In genomic region chr11:90269398-90270123, GRCm38 (mm10) we compare ENCODE assay signal across 11 mouse cellular contexts. TPM values are rescaled to one million over a fixed set of nuclear protein-coding genes. Genes with fewer than 3 reads are reported as not detected.
DNase-seq lines count a peak whose midpoint lies in the region; ATAC-seq and TF ChIP-seq lines count a peak whose summit lies in the region.
"Had no signal": no experiment of that assay in that cellular context is flagged by ENCODE, and none has a peak within 500 bp of the region (broad histone marks: within the 10 kb centered on the region; RNA-seq: fewer than 3 reads in every experiment).

No protein-coding gene starts in this region.

- DNase-seq in embryonic facial prominence, embryonic 11.5 days (ENCODE audit: low spot score): peak; percentile 48
- DNase-seq in embryonic facial prominence, embryonic 10.5 days (ENCODE audit: low spot score): no peak
- no peak for DNase-seq in neural tube, embryonic 10.5 days (ENCODE audit: extremely low spot score, low spot score)
- DNase-seq in thymus, adult 2 months: no peak
- DNase-seq: right cerebral cortex, postnatal 14 days had no signal

- no peak overlapping the region for H3K4me2 ChIP-seq in embryonic facial prominence, embryonic 11.5 days (ENCODE audit: low read depth, low read length)
- H3K4me2 ChIP-seq in neural tube, embryonic 13.5 days: peak overlapping the region; percentile 7; the same call in 1 of the 2 replicates
- H3K4me2 ChIP-seq in kidney, embryonic 14.5 days (replicated peaks; ENCODE audit: low read depth, low read length): no peak overlapping the region
- no peak overlapping the region for H3K4me2 ChIP-seq in stomach, embryonic 16.5 days (ENCODE audit: low read depth, low read length)
- H3K4me2 ChIP-seq: heart, embryonic 15.5 days had no signal

- peaks cover 3% of the 10 kb centered on the region for H3K36me3 ChIP-seq in embryonic facial prominence, embryonic 11.5 days (replicated peaks; ENCODE audit: control insufficient read depth, insufficient read depth, low read depth, low read length)
- peaks cover 87% of the 10 kb centered on the region for H3K36me3 ChIP-seq in embryonic facial prominence, embryonic 10.5 days (replicated peaks)
- peaks cover 67% of the 10 kb centered on the region for H3K36me3 ChIP-seq in neural tube, embryonic 13.5 days
- peaks cover 28% of the 10 kb centered on the region; the same call in 1 of the 2 replicates for H3K36me3 ChIP-seq in kidney, embryonic 14.5 days (ENCODE audit: control insufficient read depth, insufficient read depth, low read length)
- H3K36me3 ChIP-seq in stomach, embryonic 16.5 days (ENCODE audit: control insufficient read depth, insufficient read depth, low read length): no peaks in the 10 kb centered on the region
- H3K36me3 ChIP-seq in thymus, adult 2 months (ENCODE audit: control insufficient read depth, insufficient read depth, low read length): peaks cover 41% of the 10 kb centered on the region

- no peaks in the 10 kb centered on the region for H3K27me3 ChIP-seq in embryonic facial prominence, embryonic 11.5 days (ENCODE audit: control insufficient read depth, insufficient read depth, low read length)
- H3K27me3 ChIP-seq in embryonic facial prominence, embryonic 10.5 days (replicated peaks; ENCODE audit: low read depth, poor library complexity, severe bottlenecking): no peaks in the 10 kb centered on the region
- no peaks in the 10 kb centered on the region for H3K27me3 ChIP-seq in neural tube, embryonic 13.5 days
- no peaks in the 10 kb centered on the region for H3K27me3 ChIP-seq in kidney, embryonic 14.5 days (ENCODE audit: control insufficient read depth, insufficient read depth, low read length)
- H3K27me3 ChIP-seq in stomach, embryonic 16.5 days (ENCODE audit: control insufficient read depth, insufficient read depth, low read length): no peaks in the 10 kb centered on the region
- no peaks in the 10 kb centered on the region for H3K27me3 ChIP-seq in thymus, adult 2 months (ENCODE audit: control insufficient read depth, insufficient read depth, low read length)
- H3K27me3 ChIP-seq: heart, embryonic 15.5 days had no signal

- TF ChIP-seq POLR2A in thymus, adult 2 months (IDR thresholded peaks at IDR 0.05; ENCODE audit: control insufficient read depth, extremely low read depth, insufficient read depth, low read length, poor library complexity): no peak

- no peaks in the 10 kb centered on the region for H3K9me3 ChIP-seq in embryonic facial prominence, embryonic 11.5 days (replicated peaks; ENCODE audit: control insufficient read depth, low read length)
- no peaks in the 10 kb centered on the region for H3K9me3 ChIP-seq in embryonic facial prominence, embryonic 10.5 days
- H3K9me3 ChIP-seq in neural tube, embryonic 13.5 days: no peaks in the 10 kb centered on the region
- no peaks in the 10 kb centered on the region for H3K9me3 ChIP-seq in kidney, embryonic 14.5 days (ENCODE audit: control insufficient read depth, low read length)
- H3K9me3 ChIP-seq in stomach, embryonic 16.5 days (replicated peaks; ENCODE audit: control insufficient read depth, low read length): no peaks in the 10 kb centered on the region
- H3K9me3 ChIP-seq: heart, embryonic 15.5 days had no signal

- no peak overlapping the region for H3K4me3 ChIP-seq in embryonic facial prominence, embryonic 11.5 days (ENCODE audit: low read depth, low read length)
- H3K4me3 ChIP-seq in embryonic facial prominence, embryonic 10.5 days: no peak overlapping the region
- no peak overlapping the region for H3K4me3 ChIP-seq in neural tube, embryonic 13.5 days
- no peak overlapping the region for H3K4me3 ChIP-seq in kidney, embryonic 14.5 days (ENCODE audit: low read length)
- H3K4me3 ChIP-seq in stomach, embryonic 16.5 days (replicated peaks; ENCODE audit: low read length): no peak overlapping the region
- no peak overlapping the region for H3K4me3 ChIP-seq in thymus, adult 2 months (ENCODE audit: control insufficient read depth, insufficient read depth, low read length)
- H3K4me3 ChIP-seq: erythroblast, embryonic 14.5 days; heart, embryonic 15.5 days had no signal

- no peak overlapping the region for H3K27ac ChIP-seq in embryonic facial prominence, embryonic 11.5 days (replicated peaks; ENCODE audit: low read depth, low read length)
- no peak overlapping the region for H3K27ac ChIP-seq in embryonic facial prominence, embryonic 10.5 days (replicated peaks)
- H3K27ac ChIP-seq in neural tube, embryonic 13.5 days (replicated peaks): peak overlapping the region; percentile 28; the same call in 1 of the 2 replicates
- H3K27ac ChIP-seq in kidney, embryonic 14.5 days (ENCODE audit: low read depth, low read length): peak overlapping the region; percentile 37; the same call in 1 of the 2 replicates
- H3K27ac ChIP-seq in stomach, embryonic 16.5 days (ENCODE audit: low read length): no peak overlapping the region
- no peak overlapping the region for H3K27ac ChIP-seq in thymus, adult 2 months (ENCODE audit: control insufficient read depth, insufficient read depth, low read length)
- H3K27ac ChIP-seq: heart, embryonic 15.5 days had no signal

- WGBS in embryonic facial prominence, embryonic 11.5 days: 43% methylated on average over 18 of the region's 18 CpGs
- 44% methylated on average over 18 of the region's 18 CpGs for whole genome bisulfite sequencing in embryonic facial prominence, embryonic 10.5 days
- WGBS in neural tube, embryonic 13.5 days: 37% methylated on average over 18 of the region's 18 CpGs
- 37% methylated on average over 18 of the region's 18 CpGs for WGBS in kidney, embryonic 14.5 days
- WGBS in stomach, embryonic 16.5 days: 68% methylated on average over 18 of the region's 18 CpGs
- WGBS in thymus, adult 2 months: 95% methylated on average over 18 of the region's 18 CpGs

- no peak overlapping the region for H3K9ac ChIP-seq in embryonic facial prominence, embryonic 11.5 days (replicated peaks; ENCODE audit: low read length)
- H3K9ac ChIP-seq in neural tube, embryonic 13.5 days: no peak overlapping the region
- no peak overlapping the region for H3K9ac ChIP-seq in kidney, embryonic 14.5 days (ENCODE audit: low read depth, low read length)
- H3K9ac ChIP-seq in stomach, embryonic 16.5 days (ENCODE audit: low read length): no peak overlapping the region
- H3K9ac ChIP-seq: heart, embryonic 15.5 days had no signal

- H3K4me1 ChIP-seq in embryonic facial prominence, embryonic 11.5 days (ENCODE audit: control insufficient read depth, insufficient read depth, low read length): no peaks in the 10 kb centered on the region
- peaks cover 20% of the 10 kb centered on the region for H3K4me1 ChIP-seq in embryonic facial prominence, embryonic 10.5 days
- peaks cover 15% of the 10 kb centered on the region for H3K4me1 ChIP-seq in neural tube, embryonic 13.5 days (replicated peaks)
- peaks cover 11% of the 10 kb centered on the region for H3K4me1 ChIP-seq in kidney, embryonic 14.5 days (ENCODE audit: control insufficient read depth, insufficient read depth, low read length)
- no peaks in the 10 kb centered on the region for H3K4me1 ChIP-seq in stomach, embryonic 16.5 days (ENCODE audit: control insufficient read depth, insufficient read depth, low read length)
- H3K4me1 ChIP-seq in thymus, adult 2 months (replicated peaks; ENCODE audit: control insufficient read depth, insufficient read depth, low read length): peaks cover under 1% of the 10 kb centered on the region; the same call in 1 of the 2 replicates

- no peak for TF ChIP-seq CTCF in thymus, adult 2 months (IDR thresholded peaks at IDR 0.05; ENCODE audit: borderline replicate concordance, control insufficient read depth, extremely low read depth, insufficient read depth, low read length, poor library complexity)

- peak; percentile 44; the same call in 1 of the 2 replicates for ATAC-seq in embryonic facial prominence, embryonic 11.5 days (replicated peaks; ENCODE audit: insufficient number of reproducible peaks, low FRiP score, low TSS enrichment, low read depth)
- 0 out of 2 replicates have a peak, but pooled peaks have one; percentile 47 for ATAC-seq in neural tube, embryonic 13.5 days (ENCODE audit: low read depth)
- ATAC-seq in kidney, embryonic 14.5 days (ENCODE audit: low FRiP score, low TSS enrichment): peak; percentile 80
- peak; percentile 59 for ATAC-seq in stomach, embryonic 16.5 days (ENCODE audit: insufficient read depth, low FRiP score)
- ATAC-seq in CD4-positive, CD25-positive, alpha-beta regulatory T cell, adult 4 months: no peak

RNA-seq across cellular contexts. Expression of gene Mmd, which starts 20.3 kb away (rescaled TPM):
- 45.2 and 46.3 TPM in 2 replicates for polyA plus RNA-seq in embryonic facial prominence, embryonic 11.5 days (2014; fragmentation: Nextera tagmentation; extraction: Ambion mirVana)
- polyA plus RNA-seq in embryonic facial prominence, embryonic 10.5 days (2016; fragmentation: Nextera tagmentation; extraction: Ambion mirVana): 44.6 and 45.1 TPM in 2 replicates
- 113 and 119 TPM in 2 replicates for polyA plus RNA-seq in neural tube, embryonic 13.5 days (2015; fragmentation: Nextera tagmentation; extraction: Ambion mirVana)
- 25.5 and 25.6 TPM in 2 replicates for polyA plus RNA-seq in kidney, embryonic 14.5 days (2014; fragmentation: Nextera tagmentation; extraction: Ambion mirVana)
- polyA plus RNA-seq in stomach, embryonic 16.5 days (2015; fragmentation: Nextera tagmentation; extraction: Ambion mirVana): 47.5 and 48.6 TPM in 2 replicates
- 10 to 100 TPM; 20.8 to 21.5 TPM for polyA plus RNA-seq in CD4-positive, CD25-positive, alpha-beta regulatory T cell, adult 4 months (2017; shearing (Covaris generic))
- 32.7 and 42.3 TPM in 2 replicates for polyA plus RNA-seq in thymus, adult 2 months (2012; rRNA removed)

Comparison
In these comparisons a context has a peak if more than half of its experiments do, and no peak if none do; other contexts are left out.
1. H3K27ac ChIP-seq: peak in neural tube, embryonic 13.5 days (single experiment) and kidney, embryonic 14.5 days (single experiment); none in embryonic facial prominence, embryonic 11.5 days (single experiment), embryonic facial prominence, embryonic 10.5 days (single experiment), stomach, embryonic 16.5 days (single experiment) and thymus, adult 2 months (single experiment).